Mouse (Mus musculus): Measurements from ENCODE around the gene Dgki. TPM values are rescaled to one million over a fixed set of nuclear protein-coding genes. Genes with fewer than 3 reads are reported as not detected.

The Dgki gene
- total RNA-seq, 1 experiment from 2014 or later: not detected

DNA sequence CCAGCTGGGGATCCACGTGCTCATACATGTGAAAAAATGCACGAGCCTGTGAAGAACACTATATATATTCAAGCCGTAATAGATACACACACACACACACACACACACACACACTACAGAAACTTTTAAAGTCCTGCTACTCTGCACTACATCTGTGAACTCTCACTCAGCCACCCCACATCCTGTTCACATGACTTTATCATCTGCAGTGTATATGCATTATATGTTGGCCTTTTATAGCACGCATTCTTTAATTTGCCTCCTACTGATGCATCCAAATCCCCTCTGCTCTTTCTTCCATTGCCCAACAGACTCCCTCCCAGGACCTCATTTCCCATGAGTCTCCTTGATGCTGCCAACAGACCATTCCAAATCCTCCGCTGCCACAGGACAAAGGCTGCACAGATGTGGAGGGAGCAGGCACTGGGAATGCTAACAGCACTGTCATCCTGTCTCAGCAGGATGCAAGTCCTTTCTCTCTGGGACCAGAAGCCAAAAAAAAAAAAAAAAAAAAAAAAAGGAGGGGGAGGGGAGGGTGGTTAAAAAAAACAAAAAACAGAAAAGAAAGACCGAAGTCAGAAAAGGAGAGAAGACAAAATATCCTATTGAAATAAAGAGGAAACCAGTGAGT, 442.2 kb downstream of the Dgki start:
- ATAC-seq (replicated peaks; ENCODE audit: insufficient number of reproducible peaks, low FRiP score, low TSS enrichment, poor library complexity, severe bottlenecking): no peak

DNA sequence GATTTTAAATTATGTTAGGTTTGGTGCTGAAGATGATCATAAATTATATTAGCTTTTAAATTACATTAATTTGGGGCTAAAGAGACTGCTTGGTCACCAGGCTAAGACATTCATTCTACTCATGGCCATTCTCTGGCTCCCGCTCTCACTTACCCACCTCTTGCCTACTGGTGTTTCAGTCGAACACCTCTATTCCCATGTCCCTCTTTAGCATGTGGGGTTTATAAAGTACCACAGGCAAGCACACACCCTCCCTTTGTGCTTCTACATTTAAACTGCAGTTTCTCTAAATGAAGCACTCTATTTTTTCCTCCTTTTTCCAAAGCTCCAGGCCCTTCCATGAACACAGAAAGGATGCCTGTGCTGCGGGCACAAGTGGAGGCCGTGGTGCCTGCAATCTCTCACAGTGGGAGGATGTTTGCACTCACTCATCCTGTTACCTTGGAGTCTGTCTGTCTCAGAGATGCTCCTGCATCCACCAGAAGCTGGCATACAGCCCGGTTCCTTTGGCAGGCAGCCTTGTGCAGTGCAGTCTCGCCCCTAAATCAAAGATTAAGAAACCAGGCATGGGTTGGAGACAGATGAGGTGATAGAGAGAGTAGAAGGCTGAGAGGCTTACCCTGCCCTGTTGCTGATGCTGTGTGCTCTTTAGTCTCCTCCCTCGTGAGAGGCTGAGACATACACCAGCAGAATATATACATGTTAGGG, 449.4 kb downstream of the Dgki start:
- no peak for ATAC-seq (replicated peaks; ENCODE audit: insufficient number of reproducible peaks, low FRiP score, low TSS enrichment, poor library complexity, severe bottlenecking)

DNA sequence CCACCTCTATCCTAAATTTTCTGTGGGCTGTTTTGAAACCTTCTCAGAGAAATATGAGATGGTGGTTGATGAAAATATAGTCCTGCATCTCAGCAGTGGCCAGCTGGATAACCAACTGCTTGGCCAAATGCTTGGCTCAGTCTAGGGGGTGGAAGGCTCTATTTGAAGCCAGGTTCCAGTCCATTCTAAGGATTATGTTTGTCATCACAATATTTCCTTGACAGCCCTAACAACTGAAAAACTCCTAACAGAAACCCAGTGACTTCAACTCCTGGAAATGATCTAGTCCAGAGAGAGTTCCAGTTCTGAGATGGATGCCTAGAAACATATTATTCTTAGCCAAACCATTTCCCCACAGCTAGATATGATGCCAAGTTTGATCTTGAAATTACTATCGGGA, 454.7 kb downstream of the Dgki start:
- ATAC-seq (replicated peaks; ENCODE audit: insufficient number of reproducible peaks, low FRiP score, low TSS enrichment, poor library complexity, severe bottlenecking): no peak

DNA sequence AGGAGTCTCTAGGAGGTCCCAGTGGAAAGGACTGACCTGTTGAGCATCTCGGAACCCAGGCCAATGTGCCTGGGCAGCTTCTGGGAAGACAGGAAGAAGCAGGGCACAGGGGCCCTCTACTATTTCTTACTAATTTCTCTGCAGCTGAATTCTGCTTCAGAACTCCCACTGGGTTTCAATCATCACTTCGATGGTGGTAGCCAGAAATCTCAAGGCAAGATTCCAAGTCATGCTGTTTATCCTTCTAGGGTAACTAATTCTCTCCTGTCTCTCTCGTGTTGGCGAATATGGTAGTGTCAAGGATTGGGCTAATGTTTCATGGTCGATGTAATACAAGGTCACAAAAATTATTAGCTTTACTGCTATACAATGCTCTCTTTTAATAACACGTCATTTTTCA, 455.7 kb downstream of the Dgki start:
- ATAC-seq (replicated peaks; ENCODE audit: insufficient number of reproducible peaks, low FRiP score, low TSS enrichment, poor library complexity, severe bottlenecking): no peak

DNA sequence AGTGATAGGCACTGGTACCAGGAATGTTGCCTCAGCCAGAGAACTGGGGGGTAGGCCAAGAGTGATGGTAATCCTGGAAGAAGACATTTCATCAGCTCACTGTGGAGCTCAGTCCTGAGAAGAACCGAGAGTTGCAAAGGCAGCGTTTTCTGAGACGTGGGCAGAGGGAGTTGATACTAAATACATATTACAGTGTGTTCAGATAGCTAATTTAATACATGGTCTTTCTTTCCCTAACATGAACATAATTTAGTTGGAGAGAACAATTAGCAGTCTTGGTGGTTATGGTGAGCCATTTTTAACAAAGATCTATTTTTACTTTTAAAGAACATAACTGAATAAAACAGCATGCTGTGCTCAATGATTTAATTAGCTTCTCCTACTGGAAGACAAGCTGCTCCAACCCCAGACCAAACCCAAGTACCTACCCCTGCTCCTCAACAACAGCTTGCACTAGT, 456.9 kb downstream of the Dgki start:
- ATAC-seq (replicated peaks; ENCODE audit: insufficient number of reproducible peaks, low FRiP score, low TSS enrichment, poor library complexity, severe bottlenecking): no peak

DNA sequence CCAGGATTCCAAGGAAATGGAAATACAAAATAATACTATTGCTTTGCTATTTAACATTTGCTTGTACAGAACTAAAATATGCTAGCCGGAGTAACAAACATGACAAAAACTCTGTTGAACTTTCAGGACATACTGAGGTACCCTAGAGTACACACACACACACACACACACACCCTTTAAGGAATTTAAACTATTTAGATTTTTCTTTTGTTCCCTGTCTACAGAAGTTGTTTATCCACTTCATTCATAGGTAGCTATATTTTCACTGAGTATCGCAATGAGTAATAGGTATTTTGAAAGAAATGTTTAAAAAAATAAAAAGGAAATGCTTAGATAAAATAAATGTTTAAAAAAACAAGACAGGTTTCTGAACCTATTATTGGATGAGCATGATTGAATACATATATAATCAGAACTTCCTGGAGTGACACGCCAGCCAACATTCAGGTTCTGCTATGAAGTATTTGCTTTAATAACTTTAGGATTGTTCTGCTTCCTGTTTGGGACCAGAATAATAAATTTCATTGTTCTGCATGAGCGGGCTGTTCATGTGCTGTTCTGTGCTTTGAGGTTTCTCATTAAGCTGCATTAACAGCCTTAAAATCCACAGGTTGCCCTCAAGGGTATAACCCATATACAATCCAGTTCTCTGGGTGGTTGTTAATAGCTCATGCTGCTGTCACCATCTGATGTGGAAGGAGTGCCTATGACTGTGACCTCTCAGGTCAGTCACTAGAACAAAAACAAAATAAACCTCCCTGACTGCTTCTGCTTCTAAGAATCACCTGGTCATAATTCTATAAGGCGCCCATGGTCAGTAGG, 457.7 kb downstream of the Dgki start:
- ATAC-seq (replicated peaks; ENCODE audit: insufficient number of reproducible peaks, low FRiP score, low TSS enrichment, poor library complexity, severe bottlenecking): no peak

DNA sequence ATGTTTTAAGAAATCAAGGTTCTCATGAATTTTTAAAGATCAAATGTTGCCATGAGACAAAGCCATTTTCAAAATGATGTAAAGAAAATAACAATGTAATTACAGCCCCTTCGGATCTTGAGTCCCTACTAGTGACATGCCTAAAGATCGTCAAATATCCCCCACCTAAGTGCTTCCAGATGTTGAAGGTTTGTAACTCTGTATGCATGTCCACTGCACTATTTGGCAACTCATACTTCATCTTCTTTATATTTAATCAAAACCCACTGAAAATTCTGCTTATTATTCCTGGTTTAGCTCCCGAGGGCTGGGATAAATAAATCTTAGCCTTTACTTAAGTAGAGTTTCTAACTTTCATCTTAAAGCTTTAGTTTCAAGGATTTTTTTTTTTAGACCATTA, 458.3 kb downstream of the Dgki start:
- ATAC-seq (replicated peaks; ENCODE audit: insufficient number of reproducible peaks, low FRiP score, low TSS enrichment, poor library complexity, severe bottlenecking): no peak

DNA sequence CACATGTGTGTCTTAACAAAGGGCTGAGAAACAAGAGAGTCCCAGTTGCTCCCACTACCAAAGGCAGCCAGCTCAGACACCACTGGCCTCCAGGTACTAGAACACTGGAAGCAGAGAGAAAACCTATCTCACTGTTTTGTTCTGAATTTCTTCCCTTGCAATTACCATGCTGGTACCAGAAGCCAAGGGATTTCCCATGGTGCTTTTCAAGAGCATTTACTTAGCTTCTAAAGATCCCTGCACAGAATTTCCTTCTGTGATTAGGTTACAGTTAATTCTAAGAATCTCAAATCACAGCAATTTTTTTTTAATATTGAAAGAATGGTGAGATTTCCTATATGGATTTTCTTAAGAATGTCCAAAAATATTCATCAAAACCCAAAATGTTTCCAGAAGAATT, 458.8 kb downstream of the Dgki start:
- no peak for ATAC-seq (replicated peaks; ENCODE audit: insufficient number of reproducible peaks, low FRiP score, low TSS enrichment, poor library complexity, severe bottlenecking)

DNA sequence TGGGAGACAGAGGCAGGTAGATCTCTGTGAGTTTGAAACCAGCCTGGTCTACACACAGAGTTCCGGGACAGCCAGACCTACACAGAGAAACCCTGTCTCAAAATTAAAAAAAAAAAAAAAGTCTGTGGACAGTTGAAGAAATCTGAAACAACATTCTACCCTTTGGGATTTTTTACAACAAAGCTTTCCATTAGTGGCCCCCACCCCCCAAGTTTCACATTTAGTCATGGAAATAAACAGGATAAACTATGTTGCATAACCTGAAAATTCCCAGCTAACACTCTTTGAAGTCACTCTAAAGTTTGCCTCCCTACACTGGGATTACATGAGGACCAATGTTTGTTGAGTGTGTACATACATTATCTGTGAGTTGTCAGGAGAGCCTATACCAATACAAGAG, 461.2 kb downstream of the Dgki start:
- no peak for ATAC-seq (replicated peaks; ENCODE audit: insufficient number of reproducible peaks, low FRiP score, low TSS enrichment, poor library complexity, severe bottlenecking)

DNA sequence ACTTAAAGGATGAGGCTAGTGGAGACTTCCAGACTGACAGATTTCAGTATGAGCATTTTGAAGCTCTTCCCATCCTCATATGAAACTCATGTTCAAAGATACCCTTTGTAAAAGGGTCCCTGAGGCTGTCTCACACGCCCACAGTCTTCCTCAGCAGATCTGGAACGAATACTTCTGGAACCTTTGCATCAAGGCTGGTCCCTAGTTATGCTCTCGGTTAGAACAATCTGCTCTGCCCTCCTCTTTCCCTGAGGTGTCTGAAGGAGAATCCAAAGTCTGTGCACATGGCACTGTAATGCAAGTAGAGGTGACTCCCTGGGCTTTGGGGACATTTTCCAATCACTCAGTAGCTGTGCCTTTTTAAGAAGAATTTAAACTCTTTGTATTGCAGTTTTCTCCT, 464.6 kb downstream of the Dgki start:
- ATAC-seq (replicated peaks; ENCODE audit: insufficient number of reproducible peaks, low FRiP score, low TSS enrichment, poor library complexity, severe bottlenecking): no peak

DNA sequence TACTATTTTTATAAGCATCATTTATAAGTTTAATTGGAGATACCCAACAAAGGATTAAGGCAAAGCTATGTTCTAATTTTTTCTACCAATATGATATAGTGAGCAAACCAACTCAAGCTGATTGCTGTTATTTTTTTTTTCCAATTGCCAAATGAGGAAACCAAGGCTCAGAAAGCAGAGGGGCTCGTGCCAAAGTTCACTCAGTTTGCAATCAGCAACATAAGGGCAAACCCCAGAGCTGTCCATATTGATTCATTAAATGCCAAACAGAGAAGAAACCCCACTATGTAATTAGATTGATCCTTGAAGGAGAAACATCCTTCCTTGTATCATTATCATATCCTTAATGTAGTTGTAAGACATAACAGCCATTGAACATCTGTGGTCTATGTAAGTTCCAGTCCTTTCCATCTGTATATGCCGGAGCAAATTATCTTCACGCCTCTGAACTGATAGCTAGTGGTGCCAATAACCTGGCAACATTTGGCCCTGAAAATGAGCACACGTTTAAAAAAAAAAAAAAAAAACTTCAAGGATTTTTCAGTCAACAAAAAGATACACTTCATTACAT, 465.2 kb downstream of the Dgki start:
- ATAC-seq (replicated peaks; ENCODE audit: insufficient number of reproducible peaks, low FRiP score, low TSS enrichment, poor library complexity, severe bottlenecking): no peak

DNA sequence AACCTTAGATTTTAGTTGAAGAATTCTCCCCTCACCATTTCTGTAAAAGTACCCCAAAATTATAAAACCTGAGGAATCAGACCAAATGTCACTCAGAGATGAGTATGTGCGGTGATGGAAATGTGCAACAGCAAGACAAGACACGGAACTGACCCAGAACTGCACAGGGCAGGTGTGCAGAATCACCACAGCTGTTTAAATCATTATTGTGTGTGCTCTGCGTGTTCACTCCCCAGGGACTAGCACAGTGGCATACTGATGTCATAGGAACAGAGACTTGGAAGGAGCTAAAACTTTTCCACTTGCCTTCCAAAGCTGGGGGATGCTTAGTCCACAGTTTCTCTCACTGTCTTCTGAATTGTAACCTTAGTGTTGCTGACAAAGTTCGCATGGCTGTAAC, 467.3 kb downstream of the Dgki start:
- no peak for ATAC-seq (replicated peaks; ENCODE audit: insufficient number of reproducible peaks, low FRiP score, low TSS enrichment, poor library complexity, severe bottlenecking)

DNA sequence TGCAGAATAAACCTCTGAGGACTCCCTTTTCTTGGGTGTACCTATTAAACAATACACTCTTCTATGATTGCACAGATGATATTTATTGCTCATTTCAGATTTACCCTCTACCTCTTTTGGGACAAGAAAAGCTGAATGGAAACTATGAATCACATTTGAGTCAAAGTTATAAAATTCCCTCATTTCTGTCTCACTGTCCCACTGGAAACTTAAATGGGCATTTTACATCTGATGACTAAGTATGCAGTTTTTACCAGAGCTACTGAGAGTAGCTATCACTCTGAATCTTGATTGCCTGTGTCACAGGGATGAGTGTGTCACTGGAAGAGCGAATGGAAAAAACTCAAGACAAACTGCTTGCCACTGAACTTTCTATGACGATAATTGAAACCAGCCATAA, 467.8 kb downstream of the Dgki start:
- ATAC-seq (replicated peaks; ENCODE audit: insufficient number of reproducible peaks, low FRiP score, low TSS enrichment, poor library complexity, severe bottlenecking): no peak

DNA sequence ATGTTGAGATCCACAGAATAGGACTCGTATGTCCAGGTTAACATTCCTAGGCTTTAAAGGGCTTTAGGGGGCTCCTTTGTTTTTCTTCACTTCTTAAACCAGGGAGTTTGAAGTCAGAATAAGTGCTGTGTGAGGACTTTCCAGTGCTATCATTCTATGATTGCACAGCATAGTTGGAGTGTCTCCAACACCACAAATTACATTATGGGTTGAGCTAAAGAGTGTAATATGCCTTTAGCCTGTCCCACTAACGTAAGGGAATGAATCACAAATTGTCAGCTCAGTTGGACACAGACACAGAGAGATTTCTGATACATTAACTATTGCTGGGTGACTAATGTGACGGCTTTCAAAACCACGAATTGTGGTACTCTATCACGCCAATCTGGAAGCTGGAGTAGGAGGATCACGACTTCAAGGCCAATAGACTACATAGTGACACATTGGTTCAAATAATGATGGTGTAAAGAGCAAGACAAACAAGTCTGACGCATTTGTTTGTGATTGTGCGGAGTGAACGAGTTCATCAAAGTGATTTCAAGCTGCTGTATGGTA, 469.5 kb downstream of the Dgki start:
- ATAC-seq (replicated peaks; ENCODE audit: insufficient number of reproducible peaks, low FRiP score, low TSS enrichment, poor library complexity, severe bottlenecking): no peak

DNA sequence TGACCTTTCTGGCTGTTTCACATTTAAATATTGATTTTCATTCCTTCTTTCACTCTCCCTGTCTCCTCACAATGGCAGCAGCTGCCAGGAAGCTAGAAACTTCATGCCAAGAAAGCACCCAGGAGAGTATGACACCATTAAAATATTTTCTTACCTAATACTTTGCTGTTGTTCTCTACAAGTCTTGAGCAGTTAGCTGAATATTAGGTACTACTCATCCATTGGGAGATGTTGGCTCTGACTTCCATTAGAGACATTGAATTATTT, 480.3 kb downstream of the Dgki start:
- no peak for ATAC-seq (replicated peaks; ENCODE audit: insufficient number of reproducible peaks, low FRiP score, low TSS enrichment, poor library complexity, severe bottlenecking)

DNA sequence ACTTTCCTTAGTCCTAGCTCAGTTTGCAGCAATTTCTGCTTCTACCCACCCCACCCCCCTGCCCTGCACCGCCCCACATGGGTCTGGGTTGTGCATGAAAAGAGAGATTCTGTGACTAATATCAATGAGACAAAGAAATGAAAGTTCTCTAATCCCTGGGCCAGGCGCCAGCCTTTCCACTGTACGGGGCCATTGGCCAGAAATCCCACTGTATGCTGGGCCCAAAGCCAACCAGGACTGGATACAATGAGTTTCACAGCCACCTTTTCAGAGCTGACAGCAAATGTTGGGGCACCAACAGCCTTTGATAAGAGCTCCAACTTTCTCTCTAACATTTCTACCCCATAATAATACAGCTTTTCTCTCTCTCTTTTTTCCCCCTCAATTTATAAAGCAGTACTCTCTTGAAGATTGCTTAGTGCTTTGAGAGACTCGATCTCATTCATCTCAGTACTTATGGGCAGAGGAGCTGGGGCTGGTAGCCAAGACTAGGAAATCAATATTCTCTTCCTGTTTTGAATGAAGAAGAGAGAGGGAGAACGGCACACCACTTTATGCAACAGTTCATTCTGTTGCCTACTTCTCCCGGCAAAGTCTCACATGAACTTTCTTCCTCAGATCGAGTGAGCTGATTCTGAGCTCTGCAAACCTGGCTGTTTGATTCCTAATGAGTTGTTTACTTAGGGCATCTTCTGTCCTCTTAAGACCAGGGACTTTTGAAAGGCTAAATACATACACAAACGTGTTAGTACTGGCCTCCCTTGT, 480.8 kb downstream of the Dgki start:
- no peak for ATAC-seq (replicated peaks; ENCODE audit: insufficient number of reproducible peaks, low FRiP score, low TSS enrichment, poor library complexity, severe bottlenecking)

DNA sequence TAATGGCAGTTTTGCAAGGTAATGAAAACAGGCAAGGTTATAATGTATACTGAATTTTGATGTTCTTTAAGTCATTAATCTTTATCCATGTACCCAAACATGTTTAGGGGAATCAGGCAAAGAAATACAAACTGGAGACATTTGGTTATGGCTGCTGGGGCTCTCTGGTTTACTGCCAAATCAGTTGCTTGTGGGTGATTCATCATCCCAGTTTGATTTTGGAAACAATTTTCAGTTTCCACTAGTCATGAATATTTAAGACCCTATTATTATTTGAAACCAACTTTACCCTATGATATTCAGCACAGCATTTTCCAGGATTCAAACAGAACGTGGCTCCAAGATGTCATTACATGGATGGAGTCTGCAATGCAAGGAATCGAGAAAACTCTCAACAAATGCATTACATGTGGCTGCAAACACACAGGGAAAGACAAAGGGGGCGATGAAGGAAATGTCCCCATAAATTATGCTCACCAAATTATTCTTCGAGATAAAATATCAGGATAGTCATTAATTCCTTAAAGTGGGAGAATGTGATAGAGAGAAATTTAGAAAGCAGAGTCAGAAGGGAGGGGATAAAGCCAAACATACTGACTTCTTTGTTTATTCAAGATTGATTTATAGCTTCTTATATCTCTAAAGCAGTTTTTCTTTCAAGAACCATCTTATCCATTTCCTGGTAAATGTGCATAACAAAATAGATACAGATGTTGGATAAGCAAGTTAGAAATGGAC, 481.5 kb downstream of the Dgki start:
- no peak for ATAC-seq (replicated peaks; ENCODE audit: insufficient number of reproducible peaks, low FRiP score, low TSS enrichment, poor library complexity, severe bottlenecking)

DNA sequence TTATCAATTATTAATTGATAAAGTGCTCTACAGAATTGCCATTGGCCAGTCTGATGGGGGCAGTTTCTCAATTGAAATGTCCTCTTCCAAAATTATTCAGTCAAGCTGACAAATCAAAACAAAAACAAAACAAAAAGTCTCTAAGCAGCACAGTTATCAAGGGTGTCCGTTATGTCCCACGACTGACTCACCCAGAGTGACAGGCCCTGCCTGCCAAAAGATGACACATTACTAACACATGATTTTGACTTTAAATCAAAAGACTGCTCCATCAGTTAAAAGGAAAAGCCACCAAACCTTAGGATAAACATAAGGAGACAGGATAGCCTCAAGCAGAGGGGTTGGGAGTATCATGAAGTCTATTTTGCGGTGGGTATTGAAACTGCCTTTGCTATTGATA, 483.3 kb downstream of the Dgki start:
- no peak for ATAC-seq (replicated peaks; ENCODE audit: insufficient number of reproducible peaks, low FRiP score, low TSS enrichment, poor library complexity, severe bottlenecking)

Measured in monocyte, adult 5-6 weeks (primary cell).